8 mouse cellular contexts compared by ENCODE assay signal in the genomic region with DNA sequence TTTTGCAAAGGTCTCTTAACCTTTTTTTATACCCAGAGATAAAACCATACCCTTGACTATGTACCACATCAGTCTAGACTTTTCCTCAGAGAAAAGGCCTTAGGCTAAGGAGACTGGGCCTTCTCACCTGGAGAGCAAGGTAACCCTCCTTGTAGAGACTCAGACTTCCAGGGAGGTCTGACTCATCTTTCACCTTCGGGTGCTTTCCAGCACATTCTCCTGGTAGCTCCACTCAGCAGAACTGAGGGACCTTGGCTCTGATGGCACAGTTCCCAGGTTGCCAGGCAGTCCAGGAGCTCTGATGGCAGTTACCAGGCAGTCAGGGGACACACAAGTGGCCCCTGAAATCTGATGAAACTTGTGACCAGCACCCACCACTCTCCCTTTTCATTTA. TPM values are rescaled to one million over a fixed set of nuclear protein-coding genes. Genes with fewer than 3 reads are reported as not detected.
A peak's percentile ranks its signal among the peaks of the same experiment; 100 is the strongest.
DNase-seq lines count a peak whose midpoint lies in the region; ATAC-seq and TF ChIP-seq lines count a peak whose summit lies in the region.

No protein-coding gene starts in this region.

- no peaks in the 10 kb centered on the region for H3K9me3 ChIP-seq in forebrain, embryonic 13.5 days (replicated peaks)
- H3K9me3 ChIP-seq in neural tube, embryonic 14.5 days (ENCODE audit: control insufficient read depth, low read length), result no peaks in the 10 kb centered on the region

- peak overlapping the region; percentile 57 for H3K9ac ChIP-seq in heart, adult 2 months (ENCODE audit: low read depth, low read length)
- H3K9ac ChIP-seq in forebrain, embryonic 13.5 days, result 0 out of 2 replicates have a peak overlapping the region, but pooled peaks have one; percentile 22
- no peak overlapping the region for H3K9ac ChIP-seq in neural tube, embryonic 14.5 days (replicated peaks; ENCODE audit: low read depth, low read length)

- H3K4me1 ChIP-seq in heart, adult 2 months (ENCODE audit: control insufficient read depth, insufficient read depth, low read length), result peaks cover 12% of the 10 kb centered on the region
- H3K4me1 ChIP-seq in forebrain, embryonic 13.5 days, result peaks cover 35% of the 10 kb centered on the region
- peaks cover 15% of the 10 kb centered on the region for H3K4me1 ChIP-seq in neural tube, embryonic 14.5 days (ENCODE audit: control insufficient read depth, insufficient read depth, low read length)

- TF ChIP-seq POLR2A in heart, adult 2 months (IDR thresholded peaks at IDR 0.05; ENCODE audit: insufficient read depth, low read depth, low read length), result no peak; the same call in 1 of the 2 replicates

- 15% methylated on average over 1 of the region's 1 CpGs for WGBS in heart, adult 2 months
- 88% methylated on average over 1 of the region's 1 CpGs for WGBS in forebrain, embryonic 13.5 days
- WGBS in neural tube, embryonic 14.5 days, result 85% methylated on average over 1 of the region's 1 CpGs

- no peak for TF ChIP-seq CTCF in heart, adult 2 months (IDR thresholded peaks at IDR 0.05)

- ATAC-seq in forebrain, embryonic 13.5 days, result no peak
- ATAC-seq in neural tube, embryonic 14.5 days (ENCODE audit: low read depth), result no peak

- peak overlapping the region; percentile 98 for H3K27ac ChIP-seq in heart, adult 2 months
- H3K27ac ChIP-seq in forebrain, embryonic 13.5 days, result peak overlapping the region; percentile 41
- H3K27ac ChIP-seq in neural tube, embryonic 14.5 days (ENCODE audit: low read depth, low read length), result no peak overlapping the region

- no peaks in the 10 kb centered on the region for H3K27me3 ChIP-seq in heart, adult 2 months (ENCODE audit: control insufficient read depth, insufficient read depth, low read length)
- no peaks in the 10 kb centered on the region for H3K27me3 ChIP-seq in forebrain, embryonic 13.5 days
- no peaks in the 10 kb centered on the region for H3K27me3 ChIP-seq in neural tube, embryonic 14.5 days (ENCODE audit: control insufficient read depth, insufficient read depth, low read length)

- no peak for TF ChIP-seq EP300 in heart, adult 2 months (IDR thresholded peaks at IDR 0.05; ENCODE audit: insufficient read depth, low read depth, low read length)

- peak overlapping the region; percentile 78 for H3K4me2 ChIP-seq in forebrain, embryonic 13.5 days
- H3K4me2 ChIP-seq in neural tube, embryonic 14.5 days (ENCODE audit: low read depth, low read length), result peak overlapping the region; percentile 97

- peaks cover 3% of the 10 kb centered on the region; the same call in 1 of the 2 replicates for H3K79me2 ChIP-seq in heart, adult 2 months (replicated peaks; ENCODE audit: control insufficient read depth, insufficient read depth, low read length)

- peak in 1 of 2 experiments; percentile 56 for DNase-seq in heart, adult 2 months
- DNase-seq in heart, postnatal 4 days, result no peak
- peak; percentile 62 to 80 for DNase-seq in adrenal gland, adult 18-20 months (ENCODE audit: low spot score in 2 of 2)
- peak; percentile 73 for DNase-seq in kidney, adult 9 months
- no peak for DNase-seq in spleen, adult 12 weeks (ENCODE audit: low spot score)
- no peak for DNase-seq in gastrocnemius, postnatal 25 days

- H3K36me3 ChIP-seq in heart, adult 2 months (ENCODE audit: control insufficient read depth, insufficient read depth, low read length), result peaks cover 9% of the 10 kb centered on the region
- no peaks in the 10 kb centered on the region for H3K36me3 ChIP-seq in forebrain, embryonic 13.5 days (ENCODE audit: poor library complexity, severe bottlenecking)
- no peaks in the 10 kb centered on the region for H3K36me3 ChIP-seq in neural tube, embryonic 14.5 days (ENCODE audit: control insufficient read depth, insufficient read depth, low read length)

- H3K4me3 ChIP-seq in heart, adult 2 months, result peak overlapping the region; percentile 99
- peak overlapping the region; percentile 91 for H3K4me3 ChIP-seq in forebrain, embryonic 13.5 days
- peak overlapping the region; percentile 95 for H3K4me3 ChIP-seq in neural tube, embryonic 14.5 days (ENCODE audit: low read depth, low read length)

- intact Hi-C loops in heart, adult 2 months (cut with DNase I), result loop anchor here (2.0 kb wide), 1 partner anchor 32 kb away; no protein-coding TSS in a partner anchor

RNA-seq across cellular contexts. Expression of gene Ddit4, which starts 2.4 kb away (rescaled TPM):
- 100 to 1,000 TPM in 1 of 2 experiments, 10 to 100 TPM in 1; 70.7 to 219 TPM for total RNA-seq in heart, adult 2 months (2021)
- polyA plus RNA-seq in heart, adult 2 months (2012; rRNA removed), result 48.0 and 55.5 TPM in 2 replicates
- total RNA-seq in heart, postnatal 4 days (2021), result 10 to 100 TPM; 31.4 to 36.9 TPM
- 10 to 100 TPM; 29.5 to 69.3 TPM for total RNA-seq in adrenal gland, adult 18-20 months (2021)
- polyA plus RNA-seq in forebrain, embryonic 13.5 days (2015; fragmentation: Nextera tagmentation; extraction: Ambion mirVana), result 69.3 and 71.3 TPM in 2 replicates
- polyA plus RNA-seq in neural tube, embryonic 14.5 days (2014; fragmentation: Nextera tagmentation; extraction: Ambion mirVana), result 4.2 and 6.5 TPM in 2 replicates
- total RNA-seq in gastrocnemius, postnatal 25 days (2021), result 10 to 100 TPM in 1 of 2 experiments, 1 to 10 TPM in 1; 8.6 to 11.4 TPM

RNA-seq across cellular contexts. Expression of gene Ascc1, which starts 53.4 kb away (rescaled TPM):
- total RNA-seq in heart, adult 2 months (2021), result 10 to 100 TPM; 20.5 to 24.1 TPM
- polyA plus RNA-seq in heart, adult 2 months (2012; rRNA removed), result 22.5 and 36.6 TPM in 2 replicates
- 10 to 100 TPM; 20.2 to 22.0 TPM for total RNA-seq in heart, postnatal 4 days (2021)
- total RNA-seq in adrenal gland, adult 18-20 months (2021), result 10 to 100 TPM; 26.1 to 33.7 TPM
- polyA plus RNA-seq in forebrain, embryonic 13.5 days (2015; fragmentation: Nextera tagmentation; extraction: Ambion mirVana), result 42.1 and 43.1 TPM in 2 replicates
- 43.6 and 46.7 TPM in 2 replicates for polyA plus RNA-seq in neural tube, embryonic 14.5 days (2014; fragmentation: Nextera tagmentation; extraction: Ambion mirVana)
- 10 to 100 TPM; 11.4 to 12.0 TPM for total RNA-seq in gastrocnemius, postnatal 25 days (2021)

RNA-seq across cellular contexts. Expression of gene Anapc16, which starts 53.7 kb away (rescaled TPM):
- total RNA-seq in heart, adult 2 months (2021), result 10 to 100 TPM; 58.6 to 70.1 TPM
- 90.3 and 103 TPM in 2 replicates for polyA plus RNA-seq in heart, adult 2 months (2012; rRNA removed)
- total RNA-seq in heart, postnatal 4 days (2021), result 10 to 100 TPM; 70.5 to 73.5 TPM
- total RNA-seq in adrenal gland, adult 18-20 months (2021), result 10 to 100 TPM; 54.7 to 85.8 TPM
- 122 TPM in 2 replicates for polyA plus RNA-seq in forebrain, embryonic 13.5 days (2015; fragmentation: Nextera tagmentation; extraction: Ambion mirVana)
- 116 and 120 TPM in 2 replicates for polyA plus RNA-seq in neural tube, embryonic 14.5 days (2014; fragmentation: Nextera tagmentation; extraction: Ambion mirVana)
- total RNA-seq in gastrocnemius, postnatal 25 days (2021), result 10 to 100 TPM; 40.7 to 40.9 TPM

Comparison
In these comparisons a context has a peak if more than half of its experiments do, and no peak if none do; other contexts are left out.
1. DNase-seq: peak in adrenal gland, adult 18-20 months (2 of 2) and kidney, adult 9 months (single experiment); none in heart, postnatal 4 days (single experiment), spleen, adult 12 weeks (single experiment) and gastrocnemius, postnatal 25 days (single experiment).
2. Peak in every context shown above with its lines, with median percentiles within 50 percentile points of each other: H3K4me3 ChIP-seq.